Mouse (Mus musculus): Measurements from ENCODE around the gene Kat2a.

DNA sequence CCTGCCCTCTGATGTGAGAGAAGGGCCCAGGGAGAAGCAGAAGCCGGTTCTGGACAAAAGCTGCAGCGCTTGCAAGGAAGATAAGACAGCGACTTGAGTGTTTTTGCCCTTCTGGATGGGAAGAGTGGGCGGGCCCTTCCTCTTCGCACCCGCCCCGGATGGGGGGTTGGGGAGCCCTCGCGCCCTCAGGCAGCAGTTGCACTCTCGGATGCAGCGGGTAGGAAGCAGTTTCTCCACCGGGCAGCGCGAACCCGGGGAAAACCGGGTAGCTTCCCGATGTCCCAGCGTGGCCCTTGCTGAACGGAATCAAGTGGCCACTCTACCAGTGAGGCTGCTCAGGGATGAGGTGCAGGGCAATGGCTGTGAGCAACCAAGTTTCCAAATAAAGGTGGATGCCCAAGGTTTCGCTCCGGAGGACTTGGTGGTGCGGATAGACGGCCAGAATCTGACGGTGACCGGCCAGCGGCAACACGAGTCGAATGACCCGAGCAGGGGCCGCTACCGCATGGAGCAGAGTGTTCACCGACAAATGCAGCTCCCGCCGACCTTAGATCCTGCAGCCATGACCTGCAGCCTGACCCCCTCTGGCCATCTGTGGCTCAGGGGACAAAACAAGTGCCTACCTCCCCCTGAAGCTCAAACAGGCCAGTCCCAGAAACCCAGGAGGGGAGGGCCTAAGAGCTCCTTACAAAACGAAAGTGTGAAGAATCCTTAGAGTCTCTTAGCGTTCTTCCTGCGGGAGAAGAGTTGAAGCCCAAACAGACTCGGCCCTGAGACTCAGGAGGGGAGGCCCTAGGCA is 1.7 kb upstream of the Kat2a start, which contains the start of gene Hspb9:
- no peak for TF ChIP-seq CTCF (IDR thresholded peaks at IDR 0.05; ENCODE audit: low read depth, low read length)
- no peak; the same call in 1 of the 2 replicates for TF ChIP-seq TAL1 (conservative IDR thresholded peaks at IDR 0.05; ENCODE audit: low read depth, low read length)
- no peak for TF ChIP-seq GATA1 (IDR thresholded peaks at IDR 0.05; ENCODE audit: borderline replicate concordance, low read length)
- TF ChIP-seq GATA2 (IDR thresholded peaks at IDR 0.05; ENCODE audit: borderline replicate concordance, low read depth, low read length): no peak
